ENCODE assay signal across 23 mouse cellular contexts in genomic region chr7:101713828-101714400, GRCm38 (mm10). TPM values are rescaled to one million over a fixed set of nuclear protein-coding genes. Genes with fewer than 3 reads are reported as not detected.
DNase-seq lines count a peak whose midpoint lies in the region; ATAC-seq and TF ChIP-seq lines count a peak whose summit lies in the region.
"Had no signal": no experiment of that assay in that cellular context is flagged by ENCODE, and none has a peak within 500 bp of the region (broad histone marks: within the 10 kb centered on the region; RNA-seq: fewer than 3 reads in every experiment).

No protein-coding gene starts in this region.

- TF ChIP-seq CTCF in kidney, postnatal 0 days (IDR thresholded peaks at IDR 0.05; ENCODE audit: low read depth): no peak

- no peak overlapping the region for H3K27ac ChIP-seq in hindbrain, embryonic 11.5 days (ENCODE audit: low read depth, low read length)
- H3K27ac ChIP-seq in hindbrain, embryonic 10.5 days: no peak overlapping the region
- no peak overlapping the region for H3K27ac ChIP-seq in kidney, postnatal 0 days
- peak overlapping the region; percentile 49 for H3K27ac ChIP-seq in hindbrain, embryonic 14.5 days
- 0 out of 2 replicates have a peak overlapping the region, but pooled peaks have one; percentile 9 for H3K27ac ChIP-seq in neural tube, embryonic 15.5 days (replicated peaks)
- H3K27ac ChIP-seq: embryonic facial prominence, embryonic 15.5 days; forebrain, embryonic 10.5 days; gastrocnemius, adult 2 months had no signal

- WGBS in hindbrain, embryonic 11.5 days: 84% methylated on average over 9 of the region's 9 CpGs
- WGBS in hindbrain, embryonic 10.5 days: 89% methylated on average over 9 of the region's 9 CpGs
- 81% methylated on average over 9 of the region's 9 CpGs for WGBS in kidney, postnatal 0 days
- 64% methylated on average over 9 of the region's 9 CpGs for WGBS in hindbrain, embryonic 14.5 days
- 52% methylated on average over 9 of the region's 9 CpGs for WGBS in neural tube, embryonic 15.5 days

- no peaks in the 10 kb centered on the region for H3K27me3 ChIP-seq in hindbrain, embryonic 11.5 days (ENCODE audit: control insufficient read depth, insufficient read depth, low read length)
- no peaks in the 10 kb centered on the region for H3K27me3 ChIP-seq in hindbrain, embryonic 10.5 days (ENCODE audit: insufficient read depth, poor library complexity, severe bottlenecking)
- no peaks in the 10 kb centered on the region for H3K27me3 ChIP-seq in kidney, postnatal 0 days (ENCODE audit: insufficient read depth, low read length)
- no peaks in the 10 kb centered on the region for H3K27me3 ChIP-seq in hindbrain, embryonic 14.5 days (ENCODE audit: control insufficient read depth, insufficient read depth, low read length)
- H3K27me3 ChIP-seq in neural tube, embryonic 15.5 days (replicated peaks): no peaks in the 10 kb centered on the region
- H3K27me3 ChIP-seq: embryonic facial prominence, embryonic 15.5 days; heart, embryonic 12.5 days; Patski had no signal

- H3K4me2 ChIP-seq in hindbrain, embryonic 11.5 days (replicated peaks; ENCODE audit: low read depth, low read length): no peak overlapping the region
- H3K4me2 ChIP-seq in kidney, postnatal 0 days (ENCODE audit: low read length): no peak overlapping the region
- H3K4me2 ChIP-seq in hindbrain, embryonic 14.5 days (replicated peaks): no peak overlapping the region
- no peak overlapping the region for H3K4me2 ChIP-seq in neural tube, embryonic 15.5 days
- H3K4me2 ChIP-seq: embryonic facial prominence, embryonic 15.5 days; heart, embryonic 12.5 days had no signal

- DNase-seq in hindbrain, embryonic 11.5 days (ENCODE audit: low spot score): no peak
- DNase-seq in hindbrain, embryonic 10.5 days (ENCODE audit: low spot score): no peak
- peak; percentile 6 for DNase-seq in kidney, postnatal 0 days (ENCODE audit: low spot score)
- DNase-seq in kidney, postnatal 4 days: no peak
- no peak for DNase-seq in hindbrain, embryonic 14.5 days (ENCODE audit: low spot score)
- DNase-seq in cerebellum, adult 9-11 months: no peak
- DNase-seq: adrenal gland, adult 2 months; adrenal gland, postnatal 36 days; B cell, adult 2 months; cerebellum, adult 2 months; cerebellum, postnatal 14 days; embryo, embryonic 11 days; gastrocnemius, adult 2 months; gastrocnemius, postnatal 25 days had no signal

- ATAC-seq in hindbrain, embryonic 11.5 days (ENCODE audit: low FRiP score): 0 out of 2 replicates have a peak, but pooled peaks have one; percentile 33
- no peak for ATAC-seq in kidney, postnatal 0 days (replicated peaks; ENCODE audit: low FRiP score, low read depth)
- ATAC-seq in hindbrain, embryonic 14.5 days (ENCODE audit: low FRiP score): peak; percentile 60
- peak; percentile 67 for ATAC-seq in neural tube, embryonic 15.5 days (ENCODE audit: low FRiP score)
- no peak for ATAC-seq in monocyte, adult 5-6 weeks (replicated peaks; ENCODE audit: insufficient number of reproducible peaks, low FRiP score, low TSS enrichment, poor library complexity, severe bottlenecking)
- ATAC-seq: activated CD4-positive, CD25-positive, alpha-beta regulatory T cell, adult 4 months; forebrain, embryonic 14.5 days; Patski had no signal

- H3K9me3 ChIP-seq in hindbrain, embryonic 11.5 days (ENCODE audit: control insufficient read depth, low read length): no peaks in the 10 kb centered on the region
- H3K9me3 ChIP-seq in hindbrain, embryonic 10.5 days: no peaks in the 10 kb centered on the region
- no peaks in the 10 kb centered on the region for H3K9me3 ChIP-seq in kidney, postnatal 0 days (replicated peaks; ENCODE audit: low read length)
- no peaks in the 10 kb centered on the region for H3K9me3 ChIP-seq in hindbrain, embryonic 14.5 days (ENCODE audit: control insufficient read depth, low read length)
- no peaks in the 10 kb centered on the region for H3K9me3 ChIP-seq in neural tube, embryonic 15.5 days (replicated peaks)
- H3K9me3 ChIP-seq: embryonic facial prominence, embryonic 15.5 days; forebrain, embryonic 10.5 days; heart, embryonic 12.5 days had no signal

- H3K36me3 ChIP-seq in hindbrain, embryonic 11.5 days (ENCODE audit: control insufficient read depth, insufficient read depth, low read length): no peaks in the 10 kb centered on the region
- no peaks in the 10 kb centered on the region for H3K36me3 ChIP-seq in hindbrain, embryonic 10.5 days
- no peaks in the 10 kb centered on the region for H3K36me3 ChIP-seq in kidney, postnatal 0 days (ENCODE audit: insufficient read depth, low read length)
- no peaks in the 10 kb centered on the region for H3K36me3 ChIP-seq in hindbrain, embryonic 14.5 days (replicated peaks; ENCODE audit: control insufficient read depth, insufficient read depth)
- H3K36me3 ChIP-seq in neural tube, embryonic 15.5 days: no peaks in the 10 kb centered on the region
- H3K36me3 ChIP-seq: embryonic facial prominence, embryonic 15.5 days; heart, embryonic 12.5 days had no signal

- H3K4me1 ChIP-seq in hindbrain, embryonic 11.5 days (replicated peaks; ENCODE audit: control insufficient read depth, insufficient read depth, low read length): no peaks in the 10 kb centered on the region
- H3K4me1 ChIP-seq in hindbrain, embryonic 10.5 days (replicated peaks): no peaks in the 10 kb centered on the region
- no peaks in the 10 kb centered on the region for H3K4me1 ChIP-seq in kidney, postnatal 0 days (replicated peaks; ENCODE audit: insufficient read depth, low read length)
- H3K4me1 ChIP-seq in hindbrain, embryonic 14.5 days (replicated peaks; ENCODE audit: control insufficient read depth, insufficient read depth, low read length): no peaks in the 10 kb centered on the region
- peaks cover 9% of the 10 kb centered on the region for H3K4me1 ChIP-seq in neural tube, embryonic 15.5 days
- H3K4me1 ChIP-seq: embryonic facial prominence, embryonic 15.5 days; heart, embryonic 12.5 days had no signal

- no peak overlapping the region for H3K4me3 ChIP-seq in hindbrain, embryonic 11.5 days (ENCODE audit: low read depth, low read length)
- no peak overlapping the region for H3K4me3 ChIP-seq in hindbrain, embryonic 10.5 days
- H3K4me3 ChIP-seq in kidney, postnatal 0 days (replicated peaks; ENCODE audit: low read depth, low read length): no peak overlapping the region
- H3K4me3 ChIP-seq in hindbrain, embryonic 14.5 days (replicated peaks; ENCODE audit: low read length): no peak overlapping the region
- no peak overlapping the region for H3K4me3 ChIP-seq in neural tube, embryonic 15.5 days (replicated peaks)
- H3K4me3 ChIP-seq: embryonic facial prominence, embryonic 15.5 days; erythroblast, embryonic 14.5 days; forebrain, embryonic 10.5 days; gastrocnemius, adult 2 months; heart, embryonic 12.5 days had no signal

- H3K9ac ChIP-seq in hindbrain, embryonic 11.5 days (ENCODE audit: low read depth, low read length): no peak overlapping the region
- H3K9ac ChIP-seq in kidney, postnatal 0 days (ENCODE audit: low read depth, low read length): no peak overlapping the region
- H3K9ac ChIP-seq in hindbrain, embryonic 14.5 days: no peak overlapping the region
- no peak overlapping the region for H3K9ac ChIP-seq in neural tube, embryonic 15.5 days (replicated peaks)
- H3K9ac ChIP-seq: embryonic facial prominence, embryonic 15.5 days; heart, embryonic 12.5 days had no signal

RNA-seq across cellular contexts. Expression of gene Clpb, which starts 50.5 kb away (rescaled TPM):
- 29.4 and 34.1 TPM in 2 replicates for polyA plus RNA-seq in hindbrain, embryonic 11.5 days (2014; fragmentation: Nextera tagmentation; extraction: Ambion mirVana)
- 45.0 and 54.9 TPM in 2 replicates for polyA plus RNA-seq in hindbrain, embryonic 10.5 days (2016; fragmentation: Nextera tagmentation; extraction: Ambion mirVana)
- 34.6 and 39.0 TPM in 2 replicates for polyA plus RNA-seq in kidney, postnatal 0 days (2015; fragmentation: Nextera tagmentation; extraction: Ambion mirVana)
- 33.0 and 39.8 TPM in 2 replicates for polyA plus RNA-seq in hindbrain, embryonic 14.5 days (2014; fragmentation: Nextera tagmentation; extraction: Ambion mirVana)
- polyA plus RNA-seq in neural tube, embryonic 15.5 days (2015; fragmentation: Nextera tagmentation; extraction: Ambion mirVana): 39.8 and 42.8 TPM in 2 replicates
- 3.9 to 14.6 TPM (median 12.1 TPM) in 3 replicates for total RNA-seq in monocyte, adult 5-6 weeks (2017)

Comparison
In these comparisons a context has a peak if more than half of its experiments do, and no peak if none do; other contexts are left out.
1. H3K27ac ChIP-seq: peak in hindbrain, embryonic 14.5 days (single experiment) and neural tube, embryonic 15.5 days (single experiment); none in hindbrain, embryonic 11.5 days (single experiment), hindbrain, embryonic 10.5 days (single experiment) and kidney, postnatal 0 days (single experiment).
2. ATAC-seq: peak in hindbrain, embryonic 11.5 days (single experiment), hindbrain, embryonic 14.5 days (single experiment) and neural tube, embryonic 15.5 days (single experiment); none in kidney, postnatal 0 days (single experiment) and monocyte, adult 5-6 weeks (single experiment).